Mouse (Mus musculus): ENCODE measurements around the gene Sgsm3.

The Sgsm3 gene

DNA sequence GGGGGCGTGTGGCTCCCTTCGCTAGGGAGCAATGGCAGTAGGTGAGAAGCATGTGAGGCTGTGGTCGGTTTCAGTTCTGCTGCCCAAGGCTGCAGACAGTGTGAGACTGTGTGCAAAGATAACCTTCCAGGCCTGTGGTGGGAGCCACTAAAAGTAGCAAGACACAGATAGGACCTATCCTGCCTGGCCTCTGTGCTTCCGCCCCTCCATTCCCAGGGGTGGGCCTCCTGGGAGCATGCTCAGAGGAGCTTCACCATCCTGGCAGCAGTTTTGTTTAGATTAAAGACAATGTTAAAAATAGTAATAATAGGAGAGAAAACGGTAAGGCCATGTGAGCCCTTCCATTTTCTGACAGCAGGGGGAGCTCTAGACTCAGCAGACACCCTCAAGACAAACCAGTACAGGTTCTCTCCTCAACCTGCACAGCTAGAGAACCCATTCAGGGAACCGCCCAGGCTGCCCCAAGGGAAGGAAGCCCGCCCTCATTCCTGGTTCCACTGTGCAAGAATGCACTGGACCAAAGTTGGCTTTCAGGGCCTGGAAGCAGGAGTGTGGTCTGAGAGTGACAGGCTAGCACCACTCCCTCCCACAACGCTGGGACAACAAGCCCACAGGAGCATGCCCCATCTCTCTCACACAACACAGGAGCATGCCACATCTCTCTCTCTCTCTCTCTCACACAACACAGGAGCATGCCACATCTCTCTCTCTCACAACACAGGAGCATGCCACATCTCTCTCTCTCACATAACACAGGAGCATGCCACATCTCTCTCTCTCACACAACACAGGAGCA, 50.0 kb downstream of the Sgsm3 start:
- DNase-seq (ENCODE audit: low read depth, low spot score) = peak; percentile 78

DNA sequence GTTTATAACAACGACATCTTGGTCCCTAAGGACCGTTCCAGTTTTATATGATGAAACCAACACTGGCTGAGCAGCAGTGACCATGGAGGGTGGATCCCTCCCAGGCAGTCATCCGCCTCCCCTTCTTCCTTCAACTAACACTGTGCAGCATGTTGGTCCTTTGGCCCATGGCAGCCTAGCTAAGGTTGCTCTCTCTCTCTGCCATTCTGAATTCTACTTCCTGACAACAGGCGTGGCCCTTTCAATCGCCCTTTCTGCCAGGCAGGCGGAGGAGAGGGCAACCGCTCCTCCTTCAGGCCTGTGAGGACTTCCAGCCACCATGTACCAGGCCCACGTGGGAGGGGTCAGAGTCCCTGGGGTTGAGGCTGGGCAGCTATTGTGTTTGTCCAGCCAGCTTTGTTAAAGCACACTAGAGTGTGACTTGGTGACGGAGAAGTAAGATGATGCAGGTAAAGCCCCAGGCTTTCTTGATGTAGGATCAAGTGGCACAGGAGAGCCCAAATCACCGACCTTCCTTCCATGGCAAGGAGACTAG, 53.4 kb downstream of the Sgsm3 start:
- DNase-seq (ENCODE audit: low read depth, low spot score) = no peak

DNA sequence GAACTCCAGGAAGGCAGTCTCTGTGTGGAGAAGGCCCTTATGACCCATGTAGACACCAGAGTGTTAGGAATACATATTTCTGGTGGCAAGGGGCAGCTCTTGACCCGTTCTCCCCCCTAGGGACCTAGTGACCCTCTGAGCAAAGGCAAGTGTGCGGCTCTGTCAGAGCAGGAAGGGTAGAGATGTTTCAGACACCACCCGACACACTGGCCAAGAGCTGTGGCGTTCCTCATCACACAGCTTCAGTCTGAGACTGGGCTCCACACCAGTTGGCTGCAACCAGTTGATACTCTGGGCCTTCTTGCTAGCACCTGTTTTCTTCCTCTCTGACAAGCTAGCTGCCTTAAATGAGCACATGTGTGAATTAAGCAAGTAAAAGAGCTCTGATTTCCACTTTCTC, 54.0 kb downstream of the Sgsm3 start:
- DNase-seq (ENCODE audit: low read depth, low spot score) = no peak

DNA sequence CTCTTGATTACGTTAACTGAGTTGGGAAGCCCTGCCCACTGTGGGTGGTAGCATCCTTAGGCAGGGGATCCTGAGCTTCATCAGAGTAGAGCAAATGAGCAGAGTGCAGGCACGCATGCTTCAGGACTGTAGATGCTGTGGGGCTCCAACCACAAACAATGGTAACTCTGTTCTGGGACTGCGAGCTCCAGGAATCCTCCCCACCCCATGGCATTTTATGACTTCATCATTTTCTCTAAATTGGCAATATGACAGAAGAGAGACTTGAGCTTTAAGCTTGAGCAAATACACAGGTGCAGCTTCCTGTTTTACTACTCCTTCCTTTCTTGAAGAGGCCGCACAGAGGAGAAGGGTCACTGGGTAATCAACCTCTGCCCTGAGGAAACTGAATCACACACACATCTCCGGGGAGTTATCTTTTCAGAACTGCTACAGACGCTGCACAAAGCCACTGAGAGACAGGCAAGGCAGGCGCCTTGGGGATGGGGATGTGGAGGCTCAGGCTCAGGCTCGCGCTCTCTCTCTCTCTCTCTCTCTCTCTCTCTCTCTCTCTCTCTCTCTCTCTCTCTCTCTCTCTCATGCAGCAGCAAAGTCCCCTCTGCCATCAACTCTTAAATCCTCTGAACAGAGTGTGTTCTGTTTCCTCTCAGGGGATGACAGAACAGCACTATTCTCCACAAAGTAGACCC, 55.5 kb downstream of the Sgsm3 start:
- peak; percentile 53 for DNase-seq (ENCODE audit: low read depth, low spot score)

DNA sequence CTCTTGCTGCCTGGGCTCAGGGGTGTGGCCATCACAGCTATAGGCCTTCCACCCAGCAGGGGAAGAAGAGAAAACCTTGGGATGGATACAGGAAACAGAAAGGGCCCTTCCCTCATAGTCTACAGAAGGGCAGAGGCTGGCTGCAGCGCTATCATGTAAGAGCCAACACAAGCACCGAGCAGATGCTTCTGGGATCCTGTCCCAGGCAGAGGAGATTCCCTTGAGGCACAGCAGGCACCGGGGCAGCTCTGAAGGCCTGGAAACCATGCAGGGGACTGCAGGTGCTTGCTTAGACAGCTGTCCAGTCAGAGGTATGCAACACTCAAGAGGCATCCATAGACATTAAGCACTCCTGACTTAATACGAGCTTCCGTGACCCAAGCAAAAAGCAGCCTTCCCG, 56.6 kb downstream of the Sgsm3 start:
- no peak for DNase-seq (ENCODE audit: low read depth, low spot score)

DNA sequence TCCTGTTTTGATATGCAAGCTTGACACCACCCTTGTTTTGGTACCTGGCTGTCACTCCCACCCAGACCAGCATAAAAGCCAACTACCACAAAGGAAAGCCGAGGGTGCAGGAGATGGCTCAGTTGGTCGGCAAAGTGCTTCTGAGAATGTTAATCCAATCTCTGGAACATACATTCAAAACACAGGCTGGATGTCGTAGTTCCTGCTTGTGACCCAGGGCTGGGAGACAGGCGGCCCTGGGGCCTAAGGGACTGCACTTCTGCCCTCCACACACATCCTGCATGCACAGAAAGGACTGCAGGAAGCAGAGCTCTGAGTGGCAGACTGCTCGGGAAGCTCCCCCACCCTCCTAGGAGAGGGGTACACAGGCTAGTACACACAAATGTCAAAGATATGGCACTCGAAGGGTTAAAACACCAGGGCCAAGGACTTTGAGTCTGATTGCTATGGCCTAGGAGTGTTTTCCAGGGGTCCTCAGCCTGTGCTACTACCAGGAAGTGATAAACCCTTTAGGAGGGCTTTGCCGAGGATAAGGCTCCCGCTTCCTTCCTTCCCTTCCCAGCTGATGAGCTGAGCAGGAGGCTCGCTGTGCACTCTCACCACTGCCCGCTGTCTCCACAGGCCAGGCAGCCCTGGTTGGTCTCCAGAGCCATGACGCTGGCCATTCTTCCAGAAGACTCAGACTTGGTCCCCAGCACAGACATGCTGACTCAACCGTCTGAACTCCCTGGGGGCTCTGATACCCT, 58.0 kb downstream of the Sgsm3 start:
- peak; percentile 35 for DNase-seq (ENCODE audit: low read depth, low spot score)

DNA sequence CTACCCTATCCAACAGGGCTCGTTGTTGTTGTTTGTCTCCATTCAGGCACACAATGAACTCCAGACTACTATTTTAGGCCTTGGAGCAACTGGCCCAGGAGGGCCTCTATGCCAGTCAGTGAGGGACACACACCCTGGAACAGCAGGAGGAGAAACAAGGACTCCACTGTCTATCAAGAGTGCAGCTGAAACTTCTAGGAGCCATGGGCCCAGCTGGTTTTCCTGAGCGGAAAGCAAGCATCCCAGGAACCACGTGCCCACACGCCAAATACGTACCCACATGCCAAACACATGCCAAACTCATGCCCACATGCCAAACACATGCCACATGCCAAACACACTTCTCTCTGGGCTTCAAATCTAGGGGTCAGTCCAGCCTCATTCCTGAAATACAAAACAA, 60.9 kb downstream of the Sgsm3 start:
- DNase-seq (ENCODE audit: low read depth, low spot score) = no peak

DNA sequence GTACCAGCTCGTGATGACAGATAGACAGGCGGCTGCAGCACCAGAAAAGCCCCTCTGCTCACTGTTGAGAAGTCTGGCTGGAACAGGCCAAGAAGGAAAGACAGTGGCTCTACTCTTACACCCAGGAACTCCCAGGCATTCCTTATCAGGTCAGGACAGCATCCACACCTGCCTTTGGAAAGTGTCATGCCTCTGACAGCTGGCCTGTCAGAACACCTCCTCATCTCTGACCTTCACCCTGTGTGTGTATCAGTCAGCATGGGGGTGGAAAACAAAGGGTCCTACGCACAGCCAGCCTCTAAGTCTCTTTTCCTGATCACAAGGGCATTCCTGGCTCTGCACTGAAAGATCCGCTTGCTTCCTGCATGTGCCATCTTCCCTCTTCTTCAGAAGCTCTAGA, 64.2 kb downstream of the Sgsm3 start:
- DNase-seq (ENCODE audit: low read depth, low spot score) = no peak

DNA sequence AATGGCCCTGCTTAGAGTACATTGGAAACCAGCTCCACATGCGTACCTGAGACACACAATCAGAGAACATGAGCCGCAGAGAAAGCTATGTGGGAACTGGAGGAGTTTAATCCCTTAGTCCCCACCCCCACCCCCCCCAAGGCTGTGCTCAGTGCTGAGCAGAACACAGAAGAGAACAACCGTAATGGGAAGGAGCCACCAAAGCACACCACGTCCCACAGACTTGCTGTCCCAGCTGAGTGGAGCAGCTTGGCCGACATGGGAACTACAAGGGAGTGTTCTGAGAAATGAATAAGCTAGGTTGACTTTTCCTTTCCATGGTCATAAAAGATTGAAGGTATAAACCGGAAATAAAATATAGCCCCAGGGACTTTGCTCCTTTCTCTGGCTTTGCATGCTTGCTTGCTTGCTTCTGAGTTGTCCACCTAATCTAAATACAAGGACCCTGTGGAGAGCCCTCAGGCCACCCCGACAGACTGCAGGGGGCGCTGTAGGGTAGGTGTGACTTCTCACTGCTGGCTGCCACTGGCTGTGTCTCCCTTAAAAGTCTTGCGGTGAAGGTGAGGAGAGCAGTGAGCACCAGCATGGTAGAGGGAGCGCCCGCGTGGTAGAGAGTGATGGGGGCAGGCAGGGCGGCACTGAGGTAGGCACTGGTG, 64.8 kb downstream of the Sgsm3 start:
- DNase-seq (ENCODE audit: low read depth, low spot score) = peak; percentile 57

DNA sequence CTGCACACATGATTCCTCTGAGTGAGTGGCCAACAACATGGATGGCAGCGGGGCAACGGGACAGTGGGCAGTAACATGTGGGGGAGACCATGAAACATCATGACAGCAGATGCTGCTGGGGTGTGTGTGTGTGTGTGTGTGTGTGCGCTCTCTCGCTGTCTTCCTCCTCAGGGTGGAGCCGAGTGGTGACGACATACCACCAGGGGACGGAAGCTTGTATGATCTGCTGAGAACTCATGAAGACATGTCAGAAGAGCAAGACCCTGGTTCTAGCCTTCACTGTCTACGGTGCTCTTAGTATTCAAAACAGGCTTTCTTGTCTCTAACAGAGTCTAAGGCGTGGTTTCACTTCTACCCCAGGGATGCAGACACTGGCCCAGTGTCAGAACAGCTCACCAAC, 66.9 kb downstream of the Sgsm3 start:
- DNase-seq (ENCODE audit: low read depth, low spot score) = peak; percentile 88

DNA sequence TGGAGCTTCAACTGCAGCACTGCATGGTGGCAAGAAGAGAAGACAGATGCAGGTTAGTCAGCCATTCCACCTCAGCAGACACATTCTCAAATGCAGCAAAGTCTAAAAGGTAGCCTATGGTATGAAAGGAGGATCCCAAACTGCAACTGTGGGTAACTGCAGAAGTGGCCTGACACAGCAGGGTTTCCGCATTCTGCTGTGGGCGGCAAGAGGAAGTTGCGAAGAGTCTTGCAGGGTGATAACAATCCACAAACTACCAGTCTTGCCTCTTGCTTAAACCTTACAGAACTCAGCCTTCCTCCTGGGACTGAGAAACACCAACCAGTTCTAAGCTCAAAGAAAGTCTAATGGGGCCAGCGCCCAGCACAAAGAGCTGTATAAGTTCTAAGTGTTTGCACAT, 67.8 kb downstream of the Sgsm3 start:
- DNase-seq (ENCODE audit: low read depth, low spot score) = peak; percentile 77

DNA sequence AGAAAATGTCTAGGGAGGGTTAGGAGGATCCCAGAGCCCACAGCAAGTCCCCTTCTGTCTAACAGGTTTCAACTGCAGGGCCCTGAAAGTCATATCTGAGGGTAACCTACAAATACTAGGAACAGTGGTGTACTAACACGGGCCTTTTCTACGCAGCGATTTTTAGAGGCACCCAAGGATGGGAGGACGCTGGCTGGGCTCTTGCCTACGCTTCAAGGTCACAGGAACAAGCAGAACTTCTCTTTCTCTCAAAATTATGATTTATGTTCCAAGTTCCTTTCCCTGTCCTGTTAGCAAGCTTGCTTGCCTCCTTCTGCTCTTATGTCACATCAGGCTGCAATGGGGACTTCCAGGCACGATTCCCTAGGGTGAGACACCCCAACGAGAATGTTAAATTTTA, 68.5 kb downstream of the Sgsm3 start:
- DNase-seq (ENCODE audit: low read depth, low spot score) = no peak

DNA sequence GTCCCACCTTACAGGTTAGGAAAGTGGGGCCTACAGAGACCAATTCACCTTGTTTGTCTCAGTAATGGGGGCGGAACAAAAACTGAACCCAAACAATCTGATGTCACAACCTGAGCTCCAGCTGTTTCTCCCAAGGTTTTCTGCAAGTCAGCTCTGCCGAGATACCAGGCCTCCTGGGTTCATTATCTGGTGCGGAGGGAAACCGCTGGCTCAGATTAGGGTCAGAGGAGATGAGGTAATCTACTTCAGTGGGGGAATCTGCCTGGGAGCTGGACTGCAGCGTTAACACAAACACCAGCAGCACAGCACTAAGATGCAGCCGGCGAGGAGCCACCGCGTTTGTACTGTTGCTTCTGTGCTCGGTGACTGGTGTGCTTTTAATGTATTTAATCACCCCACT, 69.9 kb downstream of the Sgsm3 start:
- no peak for DNase-seq (ENCODE audit: low read depth, low spot score)

DNA sequence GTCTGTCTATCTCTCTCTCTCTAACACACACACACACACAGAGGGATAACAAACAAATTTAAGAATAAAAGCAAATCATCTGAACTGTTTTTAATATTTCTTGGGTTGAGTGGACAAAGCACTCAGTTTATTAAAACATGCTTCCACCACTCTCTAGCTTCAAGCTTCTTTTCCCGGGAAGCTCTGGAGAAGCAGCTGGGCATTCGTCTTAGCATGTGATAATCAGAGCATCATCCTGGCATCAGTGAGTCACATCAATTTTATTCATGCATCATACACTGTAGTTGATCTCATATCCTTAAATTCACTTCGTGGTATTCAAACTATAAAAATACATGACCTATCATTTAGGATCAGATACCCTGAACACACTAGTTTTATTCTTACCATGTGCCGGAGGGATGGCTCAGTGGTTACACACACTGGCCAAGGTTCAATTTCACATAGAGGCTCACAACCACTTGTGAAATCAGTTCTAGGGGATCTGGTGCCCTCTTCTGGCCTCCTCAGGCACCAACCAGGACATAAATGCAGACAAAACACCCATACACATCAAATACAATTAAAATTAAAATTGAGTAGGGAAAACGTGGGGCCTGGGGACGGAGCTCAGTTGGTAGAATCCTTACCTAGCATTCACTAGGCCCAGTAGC, 72.0 kb downstream of the Sgsm3 start:
- peak; percentile 69 for DNase-seq (ENCODE audit: low read depth, low spot score)

DNA sequence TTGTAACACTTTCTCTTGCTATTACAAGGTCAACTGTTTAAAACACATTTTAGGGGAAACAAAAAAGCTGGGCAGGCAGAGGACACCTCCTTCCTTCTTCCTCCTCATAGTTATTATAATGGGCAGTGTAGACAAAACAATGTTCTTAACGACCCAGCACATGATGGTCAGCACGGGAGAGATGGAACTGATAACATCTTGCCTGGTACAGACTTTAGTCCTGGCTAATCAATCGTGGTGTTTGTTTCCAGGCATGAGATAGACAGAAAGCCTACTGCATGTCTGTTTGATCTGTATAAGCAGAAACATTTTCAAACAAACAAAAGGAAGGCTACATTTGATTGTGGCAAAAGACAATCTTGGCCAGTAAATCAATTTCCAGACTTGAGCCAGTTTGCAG, 72.9 kb downstream of the Sgsm3 start:
- DNase-seq (ENCODE audit: low read depth, low spot score) = no peak

DNA sequence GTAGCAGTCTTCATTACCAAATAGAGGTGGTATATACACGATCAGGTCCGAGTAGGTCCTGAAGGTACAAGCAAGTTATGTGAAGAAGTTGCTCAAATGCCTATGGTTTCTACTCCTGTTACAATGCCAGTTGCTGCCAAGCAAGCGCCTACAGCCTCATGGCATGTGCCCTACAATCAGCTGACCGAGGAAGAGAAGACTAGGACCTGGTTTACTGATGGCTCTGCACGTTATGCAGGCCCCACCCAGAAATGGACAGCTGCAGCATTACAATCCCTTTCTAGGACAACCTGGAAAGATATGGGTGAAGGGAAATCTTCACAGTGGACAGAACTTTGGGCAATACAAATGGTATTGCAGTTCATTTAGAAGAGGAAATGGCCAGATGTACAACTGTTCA, 74.9 kb downstream of the Sgsm3 start:
- no peak for DNase-seq (ENCODE audit: low read depth, low spot score)

DNA sequence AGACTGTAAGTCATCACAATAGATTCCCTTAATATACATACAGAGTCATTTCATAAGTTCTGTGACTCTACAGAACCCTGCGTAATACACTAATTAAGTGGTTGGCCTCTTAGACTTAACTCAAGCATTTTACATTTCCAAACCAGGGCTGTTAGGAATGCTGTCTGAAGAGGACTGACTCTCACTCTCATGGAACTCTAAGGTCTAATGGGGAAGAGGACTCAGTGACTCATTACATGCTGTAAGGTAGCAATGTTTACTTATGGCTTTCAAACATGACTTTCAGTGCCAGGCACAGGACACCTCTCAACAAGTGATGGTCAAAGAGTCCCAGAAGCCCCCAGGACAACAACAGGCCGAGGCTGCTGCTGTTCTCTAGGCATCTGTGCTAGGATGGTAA, 77.9 kb downstream of the Sgsm3 start:
- no peak for DNase-seq (ENCODE audit: low read depth, low spot score)

DNA sequence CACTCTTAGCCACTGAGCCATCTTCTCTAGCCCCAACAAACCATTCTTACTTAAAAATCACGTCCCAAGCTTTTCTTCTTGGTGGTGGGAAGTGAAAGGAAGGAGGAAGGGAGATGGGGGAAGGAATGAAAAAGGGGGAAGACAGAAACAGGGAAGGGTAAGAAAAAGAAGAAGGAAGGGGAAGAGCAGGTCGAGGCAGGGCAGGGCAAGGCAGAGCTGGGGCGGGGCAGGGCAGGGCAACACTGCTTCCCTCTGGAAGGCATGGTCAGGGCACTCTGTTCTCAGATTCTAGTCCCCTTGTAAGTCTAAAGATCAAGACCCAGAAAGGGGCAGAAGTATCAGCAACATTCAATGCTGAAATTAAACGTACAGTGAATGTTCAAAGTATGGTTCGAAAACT, 80.2 kb downstream of the Sgsm3 start:
- no peak for DNase-seq (ENCODE audit: low read depth, low spot score)

DNA sequence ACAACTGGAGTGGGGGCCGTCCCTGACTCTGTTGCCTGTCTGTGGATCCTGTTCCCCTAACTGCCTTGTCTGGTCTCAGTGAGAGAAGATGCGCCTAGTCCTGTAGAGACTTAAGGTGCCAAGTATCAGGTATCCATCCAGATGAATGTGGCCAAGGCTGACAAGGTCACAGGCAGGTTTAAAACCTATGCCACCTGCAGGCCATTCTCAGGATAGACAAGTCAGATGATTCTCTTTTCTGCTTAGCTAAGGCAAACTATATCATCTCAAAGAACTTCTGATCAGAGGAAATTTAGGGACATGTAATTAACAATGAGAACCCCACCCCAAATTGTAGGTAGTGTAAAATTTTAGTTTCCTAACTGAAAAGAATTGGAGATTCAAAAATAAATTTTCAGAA, 83.4 kb downstream of the Sgsm3 start:
- no peak for DNase-seq (ENCODE audit: low read depth, low spot score)
